In genomic region chr19:36922015-36922414, GRCm38 (mm10) we compare ENCODE assay signal across 10 mouse cellular contexts. TPM values are rescaled to one million over a fixed set of nuclear protein-coding genes. Genes with fewer than 3 reads are reported as not detected.
DNase-seq lines count a peak whose midpoint lies in the region; ATAC-seq and TF ChIP-seq lines count a peak whose summit lies in the region.
"Had no signal": no experiment of that assay in that cellular context is flagged by ENCODE, and none has a peak within 500 bp of the region (broad histone marks: within the 10 kb centered on the region; RNA-seq: fewer than 3 reads in every experiment).

No protein-coding gene starts in this region.

- peaks cover 13% of the 10 kb centered on the region for H3K4me1 ChIP-seq in forebrain, embryonic 14.5 days (ENCODE audit: control insufficient read depth, insufficient read depth, low read length)
- peaks cover 35% of the 10 kb centered on the region for H3K4me1 ChIP-seq in forebrain, embryonic 10.5 days
- H3K4me1 ChIP-seq in liver, adult 2 months (ENCODE audit: control insufficient read depth, insufficient read depth, low read length), result peaks cover 3% of the 10 kb centered on the region; the same call in 1 of the 2 replicates
- peaks cover 1% of the 10 kb centered on the region; the same call in 1 of the 2 replicates for H3K4me1 ChIP-seq in liver, embryonic 11.5 days (replicated peaks; ENCODE audit: control insufficient read depth, insufficient read depth, low read length)

- H3K27ac ChIP-seq in forebrain, embryonic 14.5 days (ENCODE audit: low read depth, low read length), result no peak overlapping the region
- no peak overlapping the region for H3K27ac ChIP-seq in forebrain, embryonic 10.5 days
- H3K27ac ChIP-seq in liver, adult 2 months (replicated peaks; ENCODE audit: insufficient read depth, low read depth, low read length), result no peak overlapping the region
- H3K27ac ChIP-seq in liver, embryonic 11.5 days (ENCODE audit: low read depth, low read length), result no peak overlapping the region

- no peaks in the 10 kb centered on the region for H3K27me3 ChIP-seq in forebrain, embryonic 14.5 days (replicated peaks; ENCODE audit: control insufficient read depth, insufficient read depth, low read length)
- H3K27me3 ChIP-seq in forebrain, embryonic 10.5 days (ENCODE audit: poor library complexity, severe bottlenecking), result no peaks in the 10 kb centered on the region
- H3K27me3 ChIP-seq in liver, adult 2 months (ENCODE audit: control insufficient read depth, insufficient read depth, low read length), result no peaks in the 10 kb centered on the region
- H3K27me3 ChIP-seq in liver, embryonic 11.5 days (replicated peaks; ENCODE audit: control insufficient read depth, insufficient read depth, low read length), result no peaks in the 10 kb centered on the region

- 39% methylated on average over 2 of the region's 2 CpGs for WGBS in forebrain, embryonic 14.5 days
- WGBS in forebrain, embryonic 10.5 days, result 47% methylated on average over 2 of the region's 2 CpGs
- 19% methylated on average over 2 of the region's 2 CpGs for WGBS in liver, adult 2 months
- 22% methylated on average over 2 of the region's 2 CpGs for WGBS in liver, embryonic 11.5 days

- DNase-seq in forebrain, embryonic 14.5 days (ENCODE audit: low spot score), result peak; percentile 87
- DNase-seq in forebrain, embryonic 10.5 days (ENCODE audit: extremely low spot score, low spot score), result no peak
- peak; percentile 37 for DNase-seq in liver, adult 2 months (ENCODE audit: extremely low read depth, low read depth, low spot score)
- no peak for DNase-seq in liver, embryonic 11.5 days (ENCODE audit: low spot score)
- peak; percentile 77 for DNase-seq in NIH3T3 (ENCODE audit: low read depth)
- peak; percentile 44 for DNase-seq in lung, postnatal 36 days
- no peak for DNase-seq in T-cell, adult 2 months (ENCODE audit: low spot score)
- DNase-seq in gastrocnemius, adult 8-10 months (ENCODE audit: low spot score in 2 of 2), result no peak
- DNase-seq: right cerebral cortex, postnatal 4 days; thymus, postnatal 25 days had no signal

- H3K9ac ChIP-seq in forebrain, embryonic 14.5 days (ENCODE audit: low read length), result no peak overlapping the region
- H3K9ac ChIP-seq in liver, adult 2 months (ENCODE audit: low read depth, low read length), result no peak overlapping the region
- H3K9ac ChIP-seq in liver, embryonic 11.5 days (ENCODE audit: low read depth, low read length), result no peak overlapping the region

- H3K4me3 ChIP-seq in forebrain, embryonic 14.5 days (ENCODE audit: low read depth, low read length), result no peak overlapping the region
- H3K4me3 ChIP-seq in forebrain, embryonic 10.5 days, result no peak overlapping the region
- H3K4me3 ChIP-seq in liver, adult 2 months (ENCODE audit: insufficient read depth, low read depth, low read length), result no peak overlapping the region
- H3K4me3 ChIP-seq in liver, embryonic 11.5 days (ENCODE audit: low read depth, low read length), result no peak overlapping the region

- ATAC-seq in forebrain, embryonic 14.5 days, result no peak
- no peak for ATAC-seq in liver, embryonic 11.5 days (replicated peaks; ENCODE audit: low FRiP score)

- TF ChIP-seq CTCF in liver, adult 2 months (IDR thresholded peaks at IDR 0.05; ENCODE audit: low read depth, low read length), result peak; percentile 35

- no peaks in the 10 kb centered on the region; the same call in 1 of the 2 replicates for H3K79me2 ChIP-seq in liver, adult 2 months (ENCODE audit: control insufficient read depth, insufficient read depth, low read length)

- no peak for TF ChIP-seq POLR2A in liver, adult 2 months (IDR thresholded peaks at IDR 0.05; ENCODE audit: extremely low read depth, insufficient read depth, low read length)

- H3K36me3 ChIP-seq in forebrain, embryonic 14.5 days (ENCODE audit: control insufficient read depth, insufficient read depth, low read length), result no peaks in the 10 kb centered on the region
- peaks cover 1% of the 10 kb centered on the region for H3K36me3 ChIP-seq in forebrain, embryonic 10.5 days (replicated peaks)
- no peaks in the 10 kb centered on the region for H3K36me3 ChIP-seq in liver, adult 2 months (ENCODE audit: control insufficient read depth, insufficient read depth, low read length)
- no peaks in the 10 kb centered on the region for H3K36me3 ChIP-seq in liver, embryonic 11.5 days (ENCODE audit: control insufficient read depth, insufficient read depth, low read length)

- H3K4me2 ChIP-seq in forebrain, embryonic 14.5 days (ENCODE audit: low read length), result no peak overlapping the region
- H3K4me2 ChIP-seq in liver, embryonic 11.5 days, result no peak overlapping the region

- H3K9me3 ChIP-seq in forebrain, embryonic 14.5 days (replicated peaks; ENCODE audit: control insufficient read depth, low read length), result no peaks in the 10 kb centered on the region
- no peaks in the 10 kb centered on the region for H3K9me3 ChIP-seq in forebrain, embryonic 10.5 days
- H3K9me3 ChIP-seq in liver, embryonic 11.5 days (ENCODE audit: control insufficient read depth, low read length), result no peaks in the 10 kb centered on the region

RNA-seq across cellular contexts. Expression of gene Fgfbp3, which starts 2.6 kb away (rescaled TPM):
- 21.4 and 22.0 TPM in 2 replicates for polyA plus RNA-seq in forebrain, embryonic 14.5 days (2014; fragmentation: Nextera tagmentation; extraction: Ambion mirVana)
- polyA plus RNA-seq in forebrain, embryonic 10.5 days (2016; fragmentation: Nextera tagmentation; extraction: Ambion mirVana), result 17.9 and 19.4 TPM in 2 replicates
- total RNA-seq in liver, adult 2 months (2014; rRNA removed), result 0.09 and 0.34 TPM in 2 replicates
- polyA plus RNA-seq in liver, adult 2 months (2012; rRNA removed), result 0.56 and 0.91 TPM in 2 replicates
- polyA plus RNA-seq in liver, embryonic 11.5 days (2014; fragmentation: Nextera tagmentation; extraction: Ambion mirVana), result 3.0 and 3.1 TPM in 2 replicates
- total RNA-seq in gastrocnemius, adult 8-10 months (2022), result 1 to 10 TPM; 1.0 to 2.0 (median 1.4) TPM

RNA-seq across cellular contexts. Expression of gene Btaf1, which starts 3.9 kb away (rescaled TPM):
- 11.4 and 13.4 TPM in 2 replicates for polyA plus RNA-seq in forebrain, embryonic 14.5 days (2014; fragmentation: Nextera tagmentation; extraction: Ambion mirVana)
- 19.7 and 20.6 TPM in 2 replicates for polyA plus RNA-seq in forebrain, embryonic 10.5 days (2016; fragmentation: Nextera tagmentation; extraction: Ambion mirVana)
- 14.7 and 15.5 TPM in 2 replicates for total RNA-seq in liver, adult 2 months (2014; rRNA removed)
- polyA plus RNA-seq in liver, adult 2 months (2012; rRNA removed), result 2.5 and 2.6 TPM in 2 replicates
- polyA plus RNA-seq in liver, embryonic 11.5 days (2014; fragmentation: Nextera tagmentation; extraction: Ambion mirVana), result 29.9 and 32.4 TPM in 2 replicates
- 10 to 100 TPM in 1 of 4 experiments, 1 to 10 TPM in 3; 7.8 to 10.7 (median 8.2) TPM for total RNA-seq in gastrocnemius, adult 8-10 months (2022)

Comparison
In these comparisons a context has a peak if more than half of its experiments do, and no peak if none do; other contexts are left out.
1. DNase-seq: peak in forebrain, embryonic 14.5 days (single experiment), liver, adult 2 months (single experiment), NIH3T3 (single experiment) and lung, postnatal 36 days (single experiment); none in forebrain, embryonic 10.5 days (single experiment), liver, embryonic 11.5 days (single experiment), T-cell, adult 2 months (single experiment) and gastrocnemius, adult 8-10 months (0 of 2).